Mouse (Mus musculus) hindbrain, embryonic 13.5 days (tissue): ENCODE data around the gene Gtf2ird2. TPM values are rescaled to one million over a fixed set of nuclear protein-coding genes. Genes with fewer than 3 reads are reported as not detected.

ENCODE experiments used
- ATAC-seq: fragments of 200-750 bp; cut with Nextera tagmentation; 2 replicates; pipeline ENCODE4 v1.8.0; 2017; ENCODE audit warnings: moderate TSS enrichment; ENCODE audit not compliant: low FRiP score
- H3K27ac ChIP-seq: fragments of 300-500 bp; sonication (generic); 2 replicates; pipeline ENCODE4 v1.5.1; 2015; ENCODE audit warnings: inconsistent platforms, mild to moderate bottlenecking, moderate library complexity
- H3K27me3 ChIP-seq: fragments of 300-500 bp; sonication (generic); 2 replicates; pipeline ENCODE4 v1.6.1; 2015; ENCODE audit warnings: mild to moderate bottlenecking, inconsistent platforms
- H3K36me3 ChIP-seq: fragments of 300-500 bp; sonication (generic); 2 replicates; pipeline ENCODE4 v1.6.1; 2015; ENCODE audit warnings: mild to moderate bottlenecking, inconsistent platforms
- H3K4me1 ChIP-seq: fragments of 300-500 bp; sonication (generic); replicated peaks from 2 replicates; pipeline ENCODE4 v1.6.1; 2015; ENCODE audit warnings: inconsistent platforms
- H3K4me2 ChIP-seq: fragments of 300-500 bp; sonication (generic); 2 replicates; pipeline ENCODE4 v1.6.1; 2015; ENCODE audit warnings: inconsistent platforms, mild to moderate bottlenecking, moderate library complexity
- H3K4me3 ChIP-seq: fragments of 300-500 bp; sonication (generic); 2 replicates; pipeline ENCODE4 v1.5.1; 2015; ENCODE audit warnings: mild to moderate bottlenecking, inconsistent platforms
- H3K9ac ChIP-seq: fragments of 300-500 bp; sonication (generic); 2 replicates; pipeline ENCODE4 v1.6.1; 2015; ENCODE audit warnings: mild to moderate bottlenecking, inconsistent platforms
- H3K9me3 ChIP-seq: fragments of 300-500 bp; sonication (generic); 2 replicates; pipeline ENCODE4 v1.6.1; 2016; ENCODE audit warnings: inconsistent platforms
- WGBS: fragments of 180-500 bp; shearing (Covaris S2); methylation state at CpG from one replicate; pipeline ENCODE4 v1.1.7; 2015; 5-methylcytosine and 5-hydroxymethylcytosine counted together
- polyA plus RNA-seq: library from polyadenylated mRNA; unstranded; fragments of >200 nt; fragmentation: Nextera tagmentation; extraction: Ambion mirVana; gene quantifications from 2 replicates; pipeline ENCODE4 v1.2.1, GENCODE M21; 2015

Gtf2ird2 gene
- polyA plus RNA-seq, result 12.8 and 14.1 TPM in 2 replicates

- H3K4me3 ChIP-seq, result peak within 1 kb of the TSS; percentile 68
- ATAC-seq, result peak; percentile 97
- under 1% methylated on average over 92 of the region's 92 CpGs for whole genome bisulfite sequencing
- H3K27ac ChIP-seq, result peak within 1 kb of the TSS; percentile 95
- no peaks in the 10 kb centered on the region for H3K27me3 ChIP-seq
- no peaks in the 10 kb centered on the region for H3K36me3 ChIP-seq
- H3K9ac ChIP-seq, result peak within 1 kb of the TSS; percentile 85
- H3K4me1 ChIP-seq, result peaks cover 23% of the 10 kb centered on the region
- no peaks in the 10 kb centered on the region for H3K9me3 ChIP-seq
- H3K4me2 ChIP-seq, result peak within 1 kb of the TSS; percentile 89
Observed at GRCm38 (mm10) chr5:134183880-134184808, at the start of gene Gtf2ird2. Gene Gtf2ird2 (plus strand): TSS chr5:134184019.

DNA sequence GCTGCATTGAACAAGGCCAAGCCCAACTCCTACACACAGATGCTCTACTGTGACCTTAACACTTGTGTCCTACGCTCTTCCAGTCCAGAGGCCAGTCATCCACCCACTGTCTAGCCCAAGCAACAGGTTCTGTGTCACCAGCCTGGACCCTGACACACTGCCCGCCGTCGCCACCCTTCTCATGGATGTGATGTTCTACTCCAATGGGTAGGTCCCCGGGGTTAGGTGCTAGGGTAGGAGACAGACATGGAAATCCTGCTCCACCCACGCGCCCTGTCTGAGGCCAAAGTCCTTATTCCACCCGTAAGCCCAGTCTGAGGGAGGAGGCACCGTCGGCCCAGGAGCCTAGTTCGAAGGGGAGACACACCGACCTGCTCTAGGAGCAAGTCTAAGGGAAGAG lies 47.8 kb upstream of the Gtf2ird2 start:
- Histone ChIP-seq H3K27me3 (no peaks in the 10 kb centered on the region), H3K4me2 (no peak overlapping the region), H3K27ac (no peak overlapping the region), H3K9me3 (no peaks in the 10 kb centered on the region), H3K4me3 (no peak overlapping the region), H3K9ac (no peak overlapping the region), H3K4me1 (peaks cover 10% of the 10 kb centered on the region), H3K36me3 (peaks cover 86% of the 10 kb centered on the region)
- ATAC-seq, result no peak
- WGBS, result 96% methylated on average over 12 of the region's 12 CpGs

DNA sequence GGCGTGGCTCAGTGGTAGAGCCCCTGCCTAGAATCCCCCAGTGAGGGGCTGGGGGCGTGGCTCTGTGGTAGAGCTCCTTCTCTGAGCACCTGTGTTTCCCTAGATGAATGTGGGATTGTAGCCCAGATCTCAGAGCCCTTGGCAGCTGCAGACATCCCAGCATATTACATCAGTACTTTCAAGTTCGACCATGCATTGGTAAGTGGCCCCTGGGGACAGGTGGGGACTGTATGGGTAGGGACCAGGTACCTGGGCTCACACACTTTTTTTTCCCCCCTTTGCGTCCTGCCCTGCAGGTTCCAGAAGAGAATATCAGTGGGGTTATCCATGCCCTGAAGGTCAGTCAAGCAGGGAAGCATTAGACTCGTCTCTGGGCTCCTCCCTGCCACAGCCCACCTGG lies 45.9 kb upstream of the Gtf2ird2 start:
- Histone ChIP-seq H3K4me3 (no peak overlapping the region), H3K9ac (no peak overlapping the region), H3K27ac (no peak overlapping the region), H3K4me1 (no peaks in the 10 kb centered on the region), H3K4me2 (no peak overlapping the region), H3K9me3 (no peaks in the 10 kb centered on the region), H3K36me3 (peaks cover 97% of the 10 kb centered on the region), H3K27me3 (no peaks in the 10 kb centered on the region)
- ATAC-seq, result no peak
- WGBS, result 94% methylated on average over 5 of the region's 5 CpGs

GRCm38 (mm10) chr5:134139429-134139828 lies 44.4 kb upstream of the Gtf2ird2 start:
- H3K27ac ChIP-seq, result no peak overlapping the region
- H3K9me3 ChIP-seq, result 0 out of 2 replicates have a peak, but pooled peaks cover 2% of the 10 kb centered on the region
- no peak overlapping the region for H3K4me3 ChIP-seq
- H3K27me3 ChIP-seq, result no peaks in the 10 kb centered on the region
- ATAC-seq, result no peak
- H3K4me1 ChIP-seq, result no peaks in the 10 kb centered on the region
- H3K4me2 ChIP-seq, result no peak overlapping the region
- WGBS, result 90% methylated on average over 6 of the region's 6 CpGs
- no peak overlapping the region for H3K9ac ChIP-seq
- peaks cover 93% of the 10 kb centered on the region for H3K36me3 ChIP-seq

DNA sequence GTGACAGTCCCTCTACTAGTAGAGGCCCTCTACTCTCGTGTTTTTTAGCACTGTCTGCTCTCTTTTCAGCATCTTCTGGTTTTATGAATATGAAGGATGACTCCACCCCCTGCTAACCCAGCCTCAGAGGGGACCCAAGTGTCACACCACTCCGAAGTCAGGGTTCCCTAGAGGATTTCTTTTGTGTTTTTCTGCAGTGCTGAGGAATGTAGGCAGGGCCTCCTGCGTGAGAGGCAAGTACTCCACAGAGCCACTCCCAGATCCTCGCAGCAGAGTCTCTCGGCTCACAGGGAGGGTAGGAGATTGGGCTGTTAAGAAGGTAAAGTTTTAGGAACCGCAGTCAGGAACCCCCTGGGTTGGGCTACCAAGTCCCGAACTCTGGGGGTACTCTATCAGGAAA lies 42.6 kb upstream of the Gtf2ird2 start:
- Histone ChIP-seq H3K4me2 (no peak overlapping the region), H3K4me1 (no peaks in the 10 kb centered on the region), H3K9me3 (0 out of 2 replicates have a peak, but pooled peaks cover 4% of the 10 kb centered on the region), H3K4me3 (no peak overlapping the region), H3K27me3 (no peaks in the 10 kb centered on the region), H3K27ac (no peak overlapping the region), H3K9ac (no peak overlapping the region), H3K36me3 (peaks cover 85% of the 10 kb centered on the region)
- no peak for ATAC-seq
- WGBS, result 79% methylated on average over 7 of the region's 7 CpGs

- H3K27ac ChIP-seq, result no peak overlapping the region
- no peak overlapping the region for H3K4me3 ChIP-seq
- H3K4me1 ChIP-seq, result no peaks in the 10 kb centered on the region
- 0 out of 2 replicates have a peak, but pooled peaks cover 4% of the 10 kb centered on the region for H3K9me3 ChIP-seq
- ATAC-seq, result no peak
- H3K36me3 ChIP-seq, result peaks cover 74% of the 10 kb centered on the region
- H3K27me3 ChIP-seq, result no peaks in the 10 kb centered on the region
- H3K4me2 ChIP-seq, result no peak overlapping the region
- H3K9ac ChIP-seq, result no peak overlapping the region
- 80% methylated on average over 11 of the region's 11 CpGs for WGBS
Observed at GRCm38 (mm10) chr5:134142381-134142780, 41.4 kb upstream of the Gtf2ird2 start.

DNA sequence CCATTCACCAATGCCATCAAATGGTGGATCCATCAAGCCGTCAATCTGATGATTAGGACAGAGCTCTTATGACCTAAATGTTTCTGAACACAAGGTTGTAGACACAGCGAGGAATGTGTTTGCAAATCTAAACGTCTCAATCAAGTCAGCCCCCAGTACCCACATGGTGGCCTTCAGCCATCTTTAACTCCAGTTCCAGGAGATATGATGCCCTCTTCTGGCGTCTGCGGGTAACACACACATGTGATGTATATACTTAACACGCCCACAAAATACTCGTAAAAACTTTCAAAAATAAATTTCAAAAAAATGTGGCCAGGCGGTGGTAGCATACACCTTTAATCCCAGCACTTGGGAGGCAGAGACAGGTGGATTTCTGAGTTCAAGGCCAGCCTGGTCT lies 38.8 kb upstream of the Gtf2ird2 start:
- H3K36me3 ChIP-seq, result peaks cover 75% of the 10 kb centered on the region
- WGBS, result 92% methylated on average over 8 of the region's 8 CpGs
- no peak overlapping the region for H3K27ac ChIP-seq
- no peak overlapping the region for H3K4me2 ChIP-seq
- no peaks in the 10 kb centered on the region for H3K27me3 ChIP-seq
- H3K4me3 ChIP-seq, result no peak overlapping the region
- H3K4me1 ChIP-seq, result no peaks in the 10 kb centered on the region
- ATAC-seq, result no peak
- H3K9me3 ChIP-seq, result 0 out of 2 replicates have a peak, but pooled peaks cover 4% of the 10 kb centered on the region
- H3K9ac ChIP-seq, result no peak overlapping the region

DNA sequence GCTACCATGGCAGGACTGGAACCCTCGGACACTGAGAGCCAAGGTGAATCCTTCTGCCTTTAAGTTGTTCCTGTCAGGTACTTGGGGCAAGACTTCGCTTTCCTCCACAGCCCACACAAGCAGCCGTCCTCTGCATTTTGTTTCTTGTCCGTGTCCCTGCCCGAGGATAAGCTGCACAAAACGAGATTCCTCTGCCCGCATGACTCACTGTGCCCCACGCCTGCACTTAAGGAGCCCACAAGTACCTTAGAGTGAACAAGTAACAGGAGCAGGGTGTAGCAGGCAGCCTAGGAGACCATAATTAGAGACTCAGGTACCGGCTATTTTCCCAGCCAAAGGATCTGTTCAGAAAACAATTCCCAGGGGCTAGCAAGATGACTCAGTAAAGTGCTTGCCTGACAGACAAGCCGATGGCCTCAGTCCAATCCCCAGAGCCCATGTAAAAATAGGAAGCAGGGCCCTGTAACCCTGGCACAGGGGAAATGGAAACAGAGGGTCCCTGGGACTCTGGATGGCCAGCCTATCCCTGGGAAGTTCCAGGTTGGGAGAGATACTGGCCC lies 36.5 kb upstream of the Gtf2ird2 start:
- Histone ChIP-seq H3K36me3 (peaks cover 69% of the 10 kb centered on the region), H3K4me3 (no peak overlapping the region), H3K27me3 (no peaks in the 10 kb centered on the region), H3K9me3 (0 out of 2 replicates have a peak, but pooled peaks cover 4% of the 10 kb centered on the region), H3K9ac (no peak overlapping the region), H3K4me1 (no peaks in the 10 kb centered on the region), H3K4me2 (no peak overlapping the region), H3K27ac (no peak overlapping the region)
- ATAC-seq, result no peak
- WGBS, result 86% methylated on average over 10 of the region's 10 CpGs

DNA sequence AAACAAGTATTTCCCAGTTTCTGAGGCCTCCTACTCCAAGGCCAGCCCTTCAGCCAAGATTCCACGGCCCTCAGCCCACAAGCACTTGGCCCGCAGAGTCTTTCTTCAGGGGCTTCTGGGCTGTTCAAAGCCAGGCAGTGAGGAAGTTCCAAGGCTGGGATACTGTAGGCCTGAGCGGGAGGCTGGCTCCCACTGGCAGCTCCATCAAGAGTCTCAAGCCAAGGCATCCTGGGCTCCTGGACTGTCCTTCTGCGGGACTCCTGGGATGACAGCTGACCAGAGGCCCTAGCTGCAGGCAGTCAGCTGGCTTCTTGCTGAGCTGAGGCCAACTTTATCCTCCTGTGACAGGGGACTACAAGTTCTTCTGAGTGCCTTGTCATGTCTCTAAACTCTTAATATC lies 35.7 kb upstream of the Gtf2ird2 start:
- Histone ChIP-seq H3K4me1 (no peaks in the 10 kb centered on the region), H3K9me3 (0 out of 2 replicates have a peak, but pooled peaks cover 4% of the 10 kb centered on the region), H3K9ac (no peak overlapping the region), H3K27ac (no peak overlapping the region), H3K27me3 (no peaks in the 10 kb centered on the region), H3K4me2 (no peak overlapping the region), H3K4me3 (no peak overlapping the region), H3K36me3 (peaks cover 66% of the 10 kb centered on the region)
- WGBS, result 91% methylated on average over 4 of the region's 4 CpGs
- no peak for ATAC-seq

- WGBS, result 90% methylated on average over 11 of the region's 11 CpGs
- Histone ChIP-seq H3K27ac (no peak overlapping the region), H3K36me3 (peaks cover 77% of the 10 kb centered on the region)
Observed at GRCm38 (mm10) chr5:134151895-134152294, 31.9 kb upstream of the Gtf2ird2 start.

GRCm38 (mm10) chr5:134155916-134156466 lies 27.8 kb upstream of the Gtf2ird2 start:
- H3K9me3 ChIP-seq, result no peaks in the 10 kb centered on the region
- ATAC-seq, result no peak
- no peaks in the 10 kb centered on the region for H3K4me1 ChIP-seq
- peaks cover 63% of the 10 kb centered on the region for H3K36me3 ChIP-seq
- no peak overlapping the region for H3K9ac ChIP-seq
- no peak overlapping the region for H3K27ac ChIP-seq
- no peaks in the 10 kb centered on the region for H3K27me3 ChIP-seq
- no peak overlapping the region for H3K4me2 ChIP-seq
- 95% methylated on average over 7 of the region's 7 CpGs for WGBS
- no peak overlapping the region for H3K4me3 ChIP-seq

More at GRCm38 (mm10) chr5:134151895-134152294, 31.9 kb upstream of the Gtf2ird2 start:
- H3K4me3 ChIP-seq, result no peak overlapping the region
- H3K27me3 ChIP-seq, result no peaks in the 10 kb centered on the region
- no peak overlapping the region for H3K9ac ChIP-seq
- H3K4me2 ChIP-seq, result no peak overlapping the region
- no peaks in the 10 kb centered on the region for H3K9me3 ChIP-seq
- no peaks in the 10 kb centered on the region for H3K4me1 ChIP-seq
- no peak for ATAC-seq

GRCm38 (mm10) chr5:134164688-134165087 lies 19.1 kb upstream of the Gtf2ird2 start:
- H3K4me2 ChIP-seq, result no peak overlapping the region
- peaks cover 60% of the 10 kb centered on the region for H3K36me3 ChIP-seq
- no peak overlapping the region for H3K4me3 ChIP-seq
- no peaks in the 10 kb centered on the region for H3K27me3 ChIP-seq
- no peak for ATAC-seq
- H3K27ac ChIP-seq, result no peak overlapping the region
- WGBS, result 73% methylated on average over 5 of the region's 5 CpGs
- no peaks in the 10 kb centered on the region for H3K9me3 ChIP-seq
- peaks cover 11% of the 10 kb centered on the region for H3K4me1 ChIP-seq
- 0 out of 2 replicates have a peak overlapping the region, but pooled peaks have one; percentile 30 for H3K9ac ChIP-seq
